Mouse (Mus musculus) CH12F3 (cell line): Measurements from ENCODE around the gene Smarcc1.
"Not testable (repeated sequence)": the region's sequence is repeated elsewhere in the genome, so short reads cannot be mapped to it uniquely, and the experiment has no call there.

Experiments
- in situ Hi-C: fragments of 300-500 bp; cut with MboI; formaldehyde crosslinking; loops from 2 replicates; pipeline ENCODE4 v1.14.3; 2020; ENCODE audit warnings: low sequenced_read_pairs

Smarcc1 gene

DNA sequence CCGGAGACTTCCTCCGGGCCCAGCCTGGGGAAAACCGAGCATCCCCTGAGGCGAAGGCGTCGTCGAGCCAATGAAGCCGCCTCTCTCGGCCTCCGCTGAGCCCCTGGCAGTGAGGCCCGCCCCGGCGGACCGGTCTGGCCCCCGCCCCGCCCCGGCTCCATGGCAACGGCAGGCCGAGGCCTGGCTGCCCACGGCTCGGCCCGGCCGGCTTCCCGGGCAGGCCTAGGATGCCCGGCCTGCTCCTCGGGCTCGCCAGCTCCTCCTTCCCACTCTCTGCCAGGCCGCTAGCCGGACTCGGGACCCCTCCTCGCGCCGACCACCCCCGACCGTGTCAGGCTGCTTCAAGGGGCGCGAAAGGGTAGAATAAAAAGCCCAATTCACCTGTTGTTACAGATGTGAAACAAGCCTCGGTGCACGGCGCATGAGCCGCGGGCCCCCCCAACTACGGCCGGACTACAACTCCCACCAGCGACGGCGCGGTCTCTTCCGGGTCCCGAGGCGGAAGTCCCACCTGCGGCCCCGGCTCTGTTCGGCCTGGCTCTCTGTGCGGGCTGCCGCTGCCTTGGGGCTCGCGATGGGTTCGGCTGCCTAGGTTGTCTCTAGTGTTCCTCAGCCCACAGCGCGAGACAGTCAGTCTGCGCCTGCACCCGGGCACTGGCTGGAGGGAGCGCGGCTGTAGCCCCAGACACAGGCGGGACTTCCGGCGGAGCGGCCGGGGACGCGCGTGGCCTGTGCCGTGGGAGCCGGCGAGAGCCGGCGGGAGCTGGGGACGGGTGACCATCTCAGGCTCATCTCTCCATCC lies at the start of gene Smarcc1:
Gene Smarcc1, plus strand, starts transcription at position 732 of the 802 bp plus-strand sequence.
- in situ Hi-C loops: no loop called here

DNA sequence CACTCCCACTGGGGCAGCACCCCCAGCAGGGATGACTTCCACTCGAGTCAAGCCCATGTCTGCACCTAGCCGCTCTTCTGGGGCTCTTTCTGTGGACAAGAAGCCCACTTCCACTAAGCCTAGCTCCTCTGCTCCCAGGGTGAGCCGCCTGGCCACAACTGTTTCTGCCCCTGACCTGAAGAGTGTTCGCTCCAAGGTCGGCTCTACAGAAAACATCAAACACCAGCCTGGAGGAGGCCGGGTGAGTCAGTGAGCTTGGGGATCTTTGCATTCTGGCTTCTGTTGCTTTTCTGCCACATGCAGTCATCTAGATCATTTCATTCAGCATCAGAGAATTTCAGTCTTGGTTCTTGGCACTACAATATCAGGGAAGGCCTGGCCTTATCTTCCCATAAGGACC lies 48.8 kb upstream of the Smarcc1 start:
- in situ Hi-C loops: no loop called here

DNA sequence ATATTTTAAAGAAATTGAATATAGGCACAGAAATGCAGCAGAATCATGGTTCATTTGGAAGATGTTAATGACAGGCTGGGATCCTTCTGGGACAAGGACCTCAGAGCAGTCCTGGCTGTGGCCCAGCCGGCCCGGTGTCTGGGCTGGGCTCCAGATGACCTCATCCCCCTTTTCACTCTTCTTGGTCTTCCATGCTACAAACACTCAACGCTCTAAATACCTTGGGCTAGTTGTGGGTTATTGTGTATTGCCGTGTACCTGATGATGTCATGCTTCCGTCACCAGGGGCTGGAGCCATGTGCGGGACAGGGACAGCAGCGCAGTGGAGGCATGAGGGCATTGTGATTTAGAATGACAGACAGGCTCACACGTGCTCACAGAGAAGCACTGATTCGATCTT lies 47.1 kb upstream of the Smarcc1 start:
- in situ Hi-C loops: loop anchor here (5.0 kb wide), 2 partner anchors 88 to 173 kb away; no protein-coding TSS in a partner anchor

DNA sequence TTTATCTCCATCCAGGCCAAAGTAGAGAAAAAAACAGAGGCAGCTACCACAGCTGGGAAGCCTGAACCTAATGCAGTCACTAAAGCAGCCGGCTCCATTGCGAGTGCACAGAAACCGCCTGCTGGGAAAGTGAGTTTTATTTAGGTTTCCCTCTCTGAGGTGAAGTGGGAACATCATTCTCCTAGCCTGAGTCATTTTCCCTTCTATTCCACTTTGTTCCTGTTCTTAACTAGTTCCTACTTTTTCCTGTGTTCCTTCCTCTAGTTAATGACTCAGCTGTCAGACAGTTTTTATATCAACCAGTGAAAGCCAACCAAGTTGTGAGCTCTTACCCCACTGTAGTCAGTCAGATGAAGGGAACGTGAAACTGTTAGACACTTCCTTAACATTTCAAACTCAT lies 46.5 kb upstream of the Smarcc1 start:
- in situ Hi-C loops: loop anchor here (5.0 kb wide), 2 partner anchors 89 to 174 kb away; no protein-coding TSS in a partner anchor

DNA sequence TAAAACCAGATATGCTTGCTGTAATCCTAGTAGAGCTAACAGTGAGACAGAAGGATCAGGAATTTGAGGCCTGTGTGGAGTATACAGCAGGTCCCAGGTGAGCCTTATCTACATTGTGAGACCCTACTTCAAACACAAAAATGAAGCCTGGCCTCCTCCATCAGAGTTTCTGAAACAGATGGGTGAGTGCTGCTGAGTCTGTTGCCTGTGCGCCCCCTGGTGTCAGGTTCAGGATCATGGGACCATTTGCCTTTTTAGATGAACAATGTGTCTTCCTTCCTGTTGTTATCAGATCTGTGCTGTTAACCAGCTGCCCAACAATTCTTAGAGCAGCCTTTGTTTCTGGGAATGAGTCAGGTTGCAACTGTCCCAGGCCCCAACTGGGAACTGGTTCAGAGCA lies 45.7 kb upstream of the Smarcc1 start:
- in situ Hi-C loops: loop anchor here (5.0 kb wide), 2 partner anchors 90 to 175 kb away; no protein-coding TSS in a partner anchor

DNA sequence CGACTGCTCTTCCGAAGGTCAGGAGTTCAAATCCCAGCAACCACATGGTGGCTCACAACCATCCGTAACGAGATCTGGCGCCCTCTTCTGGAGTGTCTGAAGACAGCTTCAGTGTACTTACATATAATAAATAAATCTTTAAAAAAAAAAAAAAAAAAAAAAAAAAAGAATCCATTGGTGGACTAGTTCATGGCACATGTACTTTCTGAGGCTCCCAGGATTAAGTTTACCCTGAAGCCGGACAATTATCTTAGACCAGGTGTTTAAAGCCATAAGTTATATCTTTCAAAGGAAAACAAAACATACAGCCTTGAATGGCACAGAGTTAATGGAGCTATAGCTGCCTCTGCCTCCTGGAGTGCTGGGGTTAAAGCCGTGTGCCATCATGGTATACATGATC lies 41.0 kb upstream of the Smarcc1 start:
- in situ Hi-C loops: not testable (repeated sequence)

DNA sequence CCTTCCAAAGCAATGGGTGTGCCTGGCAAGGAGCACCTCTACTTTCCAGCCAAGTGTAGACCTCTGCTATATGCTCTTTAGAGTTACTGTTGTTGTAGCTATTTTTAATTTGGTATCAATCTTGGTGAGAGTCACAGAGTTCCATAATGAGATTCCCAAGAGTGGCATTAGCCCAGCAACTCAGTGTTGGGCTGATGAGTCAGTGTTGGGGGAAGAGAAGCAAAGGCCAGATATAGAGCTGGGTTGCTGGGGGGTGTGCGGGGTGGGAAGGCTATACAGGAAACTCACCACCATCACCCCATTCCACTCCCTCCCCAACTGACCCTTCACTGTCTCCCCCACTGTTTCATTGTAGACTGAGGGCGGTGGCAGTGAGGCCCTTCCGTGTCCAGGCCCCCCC lies 36.4 kb upstream of the Smarcc1 start:
- in situ Hi-C loops: no loop called here

DNA sequence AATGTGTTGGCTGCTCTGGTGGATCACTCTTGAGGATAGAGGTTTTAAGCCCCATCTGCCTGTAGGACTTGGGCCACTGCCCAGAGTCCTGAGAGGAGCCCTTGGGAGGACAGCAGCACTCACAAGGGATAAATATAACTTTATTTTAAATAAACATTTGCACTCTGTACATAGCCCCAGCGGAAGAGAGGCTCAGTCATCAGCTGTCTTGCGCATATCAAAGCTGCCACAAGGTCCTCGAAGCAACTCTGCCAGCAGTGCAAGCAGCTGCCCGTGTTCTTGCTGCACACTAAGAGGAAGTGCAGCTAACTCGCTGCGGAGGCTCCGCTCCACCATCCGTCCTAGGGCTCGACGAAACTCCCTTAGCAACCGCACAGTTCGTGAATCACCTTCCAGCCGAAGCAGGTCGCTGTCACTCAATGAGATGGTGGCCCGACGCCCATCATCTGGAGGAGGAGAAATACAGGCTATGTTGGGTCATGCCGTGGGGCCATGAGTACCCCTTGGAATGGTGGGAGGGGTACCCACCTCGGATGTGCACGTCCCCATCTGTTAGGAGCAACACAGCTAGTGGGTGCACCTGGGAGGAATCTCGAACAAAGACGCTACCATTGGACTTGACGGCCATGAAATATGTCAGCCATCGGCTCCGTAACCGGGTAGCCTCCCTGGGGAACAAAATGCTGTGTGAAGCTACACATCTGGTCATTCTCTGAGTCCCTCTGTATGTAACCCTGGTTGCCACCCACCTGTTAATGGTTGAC lies 33.1 kb upstream of the Smarcc1 start:
- in situ Hi-C loops: no loop called here

DNA sequence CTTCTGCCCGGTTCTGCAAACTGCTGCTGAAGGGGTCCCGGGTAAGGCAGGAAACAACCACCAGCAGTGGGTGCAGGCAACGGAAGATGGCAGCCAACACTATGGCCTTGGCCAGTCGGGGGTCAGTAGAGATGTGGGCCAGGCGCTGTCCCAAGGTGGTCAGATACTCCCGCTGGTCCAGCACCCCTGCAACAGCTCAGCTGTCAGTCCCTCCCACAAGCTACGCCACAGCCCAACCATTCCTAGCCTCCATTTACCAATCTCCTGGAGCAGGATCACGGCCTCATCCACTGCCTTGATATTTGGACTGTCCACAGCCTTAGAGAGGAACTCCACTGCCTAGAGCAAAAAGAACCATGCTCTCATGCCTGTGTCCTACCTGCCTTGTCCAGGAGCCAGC lies 31.8 kb upstream of the Smarcc1 start:
- in situ Hi-C loops: no loop called here

DNA sequence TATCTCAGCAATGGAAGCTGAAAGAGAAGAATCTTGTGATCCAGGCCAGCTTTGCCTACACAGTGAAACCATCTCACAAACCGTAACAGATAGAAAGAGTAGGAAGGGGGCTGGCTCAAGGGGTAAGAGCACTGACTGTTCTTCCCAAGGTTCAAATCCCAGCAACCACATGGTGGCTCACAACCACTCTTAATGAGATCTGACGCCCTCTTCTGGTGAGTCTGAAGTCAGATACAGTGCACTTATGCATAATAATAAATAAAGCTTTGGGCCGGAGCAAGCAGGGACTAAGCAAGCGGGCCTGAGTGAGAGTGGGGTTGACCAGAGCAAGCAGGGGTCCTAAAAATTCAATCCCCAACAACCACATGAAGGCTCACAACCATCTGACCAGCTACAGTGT lies 24.2 kb upstream of the Smarcc1 start:
- in situ Hi-C loops: no loop called here

DNA sequence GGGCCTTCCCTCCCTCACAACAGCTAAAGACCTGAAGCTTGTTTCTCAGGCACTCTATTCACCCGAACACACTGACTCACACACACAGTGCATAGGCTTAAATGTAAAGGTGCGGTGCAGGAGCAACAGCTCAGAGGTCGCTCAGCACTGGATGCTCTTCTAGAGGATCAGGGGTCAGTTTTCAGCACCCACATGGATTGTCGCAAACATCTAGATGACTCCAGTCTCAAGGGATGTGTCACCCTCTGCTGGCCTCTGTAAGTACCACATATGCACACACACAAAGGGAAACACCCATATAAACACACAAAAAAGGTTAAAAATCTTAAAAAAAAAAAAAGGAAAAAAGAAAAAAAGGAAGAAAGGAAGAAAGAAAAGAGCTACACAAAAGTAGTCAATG lies 22.7 kb upstream of the Smarcc1 start:
- in situ Hi-C loops: no loop called here

DNA sequence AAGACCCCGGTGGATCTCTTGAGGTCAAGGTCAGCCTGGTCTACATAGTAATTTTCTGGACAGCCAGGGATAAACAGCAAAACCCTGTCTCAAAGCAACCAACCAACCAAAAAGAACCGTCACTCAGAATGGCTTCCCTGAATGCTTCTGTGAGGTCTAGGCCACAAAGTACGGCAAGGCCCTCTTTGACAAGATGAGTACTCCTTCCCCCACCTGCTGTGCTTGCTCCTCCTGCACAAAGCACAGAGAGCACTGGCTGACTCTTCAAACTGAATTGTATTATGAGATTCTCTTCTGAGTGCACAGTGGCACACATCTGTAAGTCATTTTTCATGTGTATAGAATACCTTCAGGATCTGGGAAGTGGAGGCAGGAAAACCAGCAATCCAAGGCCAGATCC lies 19.7 kb upstream of the Smarcc1 start:
- in situ Hi-C loops: no loop called here

DNA sequence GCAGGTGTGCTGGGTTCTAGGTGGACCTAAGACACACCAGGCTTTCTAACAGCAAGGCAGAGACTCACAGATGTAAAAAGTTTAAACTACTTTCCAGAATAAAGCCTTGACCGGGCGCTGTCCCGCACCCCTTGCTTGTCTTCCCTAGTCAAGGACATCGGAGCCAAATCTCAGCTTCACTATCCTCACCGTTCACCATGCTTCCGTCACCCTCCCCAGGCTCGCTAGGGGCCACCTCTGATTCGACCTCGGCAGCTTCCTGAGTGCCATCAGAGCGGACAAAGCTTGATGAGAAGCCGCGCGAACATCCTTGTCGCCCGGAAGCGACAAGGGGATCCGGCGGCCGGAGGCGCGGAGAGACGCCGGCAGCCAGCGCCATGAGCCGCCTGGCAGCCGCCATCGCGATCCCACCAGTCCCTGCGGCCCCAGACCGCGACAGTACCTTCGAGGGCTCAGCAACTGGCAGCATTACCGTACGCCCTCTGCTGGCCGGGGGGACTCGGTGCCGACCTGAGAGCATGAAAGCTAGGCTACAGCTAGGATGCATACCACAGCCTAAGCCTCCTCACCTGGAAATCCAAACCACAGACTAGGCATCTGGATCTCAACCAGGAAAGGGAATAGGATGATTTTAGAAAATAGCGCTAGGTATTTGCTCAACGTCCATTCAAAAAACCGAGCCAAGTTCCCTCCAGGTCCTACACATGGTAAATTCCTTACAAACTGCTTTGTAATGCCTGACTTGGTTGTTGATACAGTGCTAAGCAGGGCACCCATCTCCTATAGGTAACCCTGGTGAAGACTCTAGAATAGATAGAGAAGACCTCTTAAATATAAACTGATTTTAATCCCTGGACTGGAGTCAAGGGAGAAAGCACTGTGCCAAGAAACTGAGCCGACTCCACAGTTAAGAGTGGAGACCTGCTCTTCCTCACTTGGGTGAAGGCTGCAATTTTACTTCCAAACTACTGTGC lies 16.6 kb upstream of the Smarcc1 start:
- in situ Hi-C loops: no loop called here

DNA sequence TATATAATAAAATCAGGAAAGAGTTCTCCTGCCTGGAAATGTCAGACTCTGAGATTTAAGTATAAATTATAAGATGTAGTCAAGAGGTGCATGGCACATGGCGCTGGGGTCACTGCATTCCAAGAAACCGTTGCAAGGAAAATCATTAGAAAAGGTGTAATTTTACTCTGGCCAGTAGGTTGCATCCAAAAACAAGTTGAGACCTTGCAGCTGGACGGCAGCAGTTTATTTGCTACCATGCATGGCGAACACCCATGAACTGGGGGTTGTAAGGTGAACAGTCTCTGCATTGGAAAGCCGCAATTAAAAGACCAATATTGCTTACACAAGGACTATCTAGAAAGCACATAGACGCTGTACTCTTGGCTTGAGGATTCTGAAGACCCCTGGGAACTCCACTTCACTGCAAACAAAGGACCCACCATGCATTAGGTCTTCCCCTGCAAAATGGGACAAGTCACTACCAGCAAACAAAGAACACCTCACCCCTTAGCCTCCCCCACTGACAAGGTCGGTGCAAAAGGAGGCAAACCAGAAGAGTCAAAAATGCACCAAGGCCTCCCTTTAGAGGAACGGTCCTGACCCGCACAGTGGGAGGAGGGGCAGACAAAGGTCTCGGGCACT lies 1.0 kb upstream of the Smarcc1 start:
- in situ Hi-C loops: no loop called here

DNA sequence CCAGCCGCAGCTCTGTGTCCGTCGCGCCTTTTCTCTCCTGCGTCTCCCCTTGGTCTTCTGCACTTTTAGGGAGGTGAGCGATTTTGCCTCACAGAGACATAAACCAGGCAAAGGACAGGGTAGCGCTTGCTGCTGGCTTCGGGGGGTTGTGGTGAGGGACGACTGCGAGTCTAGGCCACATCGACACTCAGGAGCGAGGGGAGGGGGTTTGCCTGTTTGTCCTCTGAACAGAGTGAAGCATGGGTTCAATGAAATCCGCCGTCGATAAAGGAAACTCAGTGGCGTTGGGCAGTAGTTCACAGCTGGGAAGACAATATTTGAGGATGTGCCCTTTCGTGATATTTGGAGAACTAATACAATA lies 251 bp downstream of the Smarcc1 start, which contains the start of gene Dhx30:
Gene Dhx30, minus strand, starts transcription at position 52 of the 361 bp plus-strand sequence.
- in situ Hi-C loops: no loop called here

DNA sequence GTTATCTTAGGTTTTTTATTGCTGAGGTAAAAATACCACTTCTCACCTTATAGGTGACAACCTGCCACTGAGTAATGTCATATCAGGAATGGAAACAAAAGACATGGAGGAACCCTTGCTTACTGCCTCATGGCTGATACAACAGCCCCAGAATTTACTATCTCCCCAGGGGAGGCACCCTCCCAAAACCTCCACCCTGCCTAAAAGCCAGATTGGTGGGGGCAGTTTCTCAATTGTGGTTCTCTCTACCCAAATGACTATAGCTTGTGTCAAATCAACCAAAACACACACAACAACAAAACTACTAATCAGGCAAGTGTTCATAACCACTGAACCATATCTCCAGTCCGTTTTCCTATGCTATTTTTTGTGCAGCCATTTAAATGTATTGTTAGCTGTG lies 741 bp downstream of the Smarcc1 start:
- in situ Hi-C loops: no loop called here

DNA sequence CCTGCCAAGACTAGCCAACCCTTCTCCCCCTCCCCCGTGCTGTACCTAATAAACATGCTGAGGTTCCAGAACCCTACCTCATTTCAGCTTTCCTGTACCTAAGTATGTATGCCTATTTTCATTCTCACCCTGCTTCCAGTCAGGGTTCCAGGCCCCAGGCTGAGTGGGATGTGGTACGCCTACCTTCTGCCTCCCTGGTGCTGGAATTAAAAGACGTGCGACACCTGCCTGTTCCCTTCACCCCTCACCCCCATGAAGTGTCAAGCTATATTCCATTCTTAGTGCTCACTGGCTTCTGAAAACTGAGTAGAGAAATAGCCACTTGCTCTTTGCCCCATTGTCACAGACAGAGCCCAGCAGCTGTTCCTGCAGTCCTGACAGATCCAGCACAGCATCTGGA lies 3.9 kb downstream of the Smarcc1 start:
- in situ Hi-C loops: no loop called here

DNA sequence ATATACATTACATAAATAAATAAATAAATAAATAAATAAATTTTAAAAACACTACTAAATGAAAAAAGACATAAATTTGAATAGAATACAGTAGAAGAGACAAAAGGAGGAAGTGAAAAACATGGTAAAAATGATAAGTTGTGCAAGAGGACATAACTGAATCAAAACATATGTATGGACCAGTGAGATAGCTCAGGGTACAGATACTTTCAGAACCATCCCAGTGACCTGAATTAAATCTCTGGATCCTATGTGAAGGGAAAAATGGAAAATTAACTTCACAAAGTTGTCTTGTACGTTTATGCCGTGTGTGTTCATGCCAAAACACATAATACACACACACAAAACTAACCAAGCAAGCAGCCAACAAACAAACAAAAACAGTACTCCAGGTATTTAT lies 5.8 kb downstream of the Smarcc1 start:
- in situ Hi-C loops: no loop called here

DNA sequence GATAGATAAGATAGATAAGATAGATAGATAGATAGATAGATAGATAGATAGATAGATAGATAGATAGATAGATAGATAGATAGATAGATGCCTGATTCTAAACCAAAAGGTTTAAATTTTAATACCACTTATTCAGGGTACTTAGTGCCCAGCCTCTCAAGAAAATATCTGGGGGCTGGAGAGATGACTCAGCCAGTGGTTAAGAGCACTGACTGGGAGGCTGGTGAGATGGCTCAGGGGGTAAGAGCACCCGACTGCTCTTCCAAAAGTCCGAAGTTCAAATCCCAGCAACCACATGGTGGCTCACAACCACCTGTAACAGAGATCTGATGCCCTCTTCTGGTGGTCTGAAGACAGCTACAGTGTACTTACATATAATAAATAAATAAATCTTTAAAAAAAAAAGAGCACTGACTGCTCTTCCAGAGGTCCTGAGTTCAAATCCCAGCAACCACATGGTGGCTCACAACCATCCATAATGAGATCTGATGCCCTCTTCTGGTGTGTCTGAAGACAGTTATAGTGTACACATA lies 6.6 kb downstream of the Smarcc1 start:
- in situ Hi-C loops: not testable (repeated sequence)

DNA sequence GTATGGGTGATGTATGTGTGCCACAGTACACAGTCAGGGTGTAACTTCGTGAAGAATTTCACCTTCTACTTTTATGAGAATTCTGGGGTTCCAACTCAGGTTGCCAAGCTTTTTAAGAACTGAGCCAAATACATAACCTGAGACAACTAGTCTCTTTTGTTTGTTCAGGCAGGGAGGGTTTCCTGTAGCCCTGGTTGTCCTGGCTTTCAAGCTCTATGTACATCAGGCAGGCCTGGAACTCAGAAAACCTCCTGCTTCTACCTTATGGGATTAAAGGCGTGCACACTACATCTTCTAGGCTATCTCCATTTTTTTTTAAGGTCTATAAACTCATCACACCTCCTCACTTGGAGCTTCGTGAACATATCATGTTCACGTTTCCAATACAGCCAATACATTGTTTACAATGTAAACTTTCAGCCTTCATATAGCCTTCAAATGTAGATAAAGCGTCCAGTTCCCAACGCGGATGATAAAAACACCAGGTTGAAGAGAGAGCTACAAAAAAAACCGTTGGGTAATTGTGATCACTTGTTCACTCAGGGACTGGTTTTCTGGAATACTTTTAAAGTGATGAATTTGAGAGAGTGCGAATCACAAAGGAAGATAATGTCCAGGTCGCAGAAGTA lies 13.5 kb downstream of the Smarcc1 start:
- in situ Hi-C loops: no loop called here
